Mouse (Mus musculus): ENCODE data around the gene Cd79b.

- TF ChIP-seq CTCF (IDR thresholded peaks at IDR 0.05; ENCODE audit: low read depth, low read length): no peak
- TF ChIP-seq TAL1 (conservative IDR thresholded peaks at IDR 0.05; ENCODE audit: low read depth, low read length): no peak
- no peak for TF ChIP-seq POLR2AphosphoS5 (IDR thresholded peaks at IDR 0.05; ENCODE audit: insufficient replicate concordance, low read depth, low read length)
Observed at GRCm38 (mm10) chr11:106266431-106266830, 48.1 kb downstream of the Cd79b start.
